Mouse (Mus musculus) T-helper 17 cell (primary cell): ENCODE measurements at regions not wholly inside any gene's neighbourhood (a gene's known extent, or its start where the extent isn't known, plus 50 kb on each side); places are given as distances from the start of the nearest gene placed in this dataset.

Experiments used
- in situ Hi-C, 2 experiments: fragments of 300-600 bp; cut with MboI, MseI; formaldehyde crosslinking; loops; 1 replicate in 1 of 2; 2 replicates in 1 of 2; pipeline ENCODE4 v1.15.1; 2025; ENCODE audit warnings: high pct_unique_total_duplicates in 2 of 2

GRCm38 (mm10) chr1:57174289-57174890 is 195.9 kb upstream of the Satb2 start:
- in situ Hi-C loops, result no loop called here

- in situ Hi-C loops, result no loop called here
These were observed 188.6 kb upstream of the 1700066M21Rik start for GRCm38 (mm10) chr1:57188796-57189319.

- in situ Hi-C loops, result loop anchor here in 1 of 2 experiments (25.0 kb wide), 1 partner anchor 1239 kb away; no protein-coding TSS in a partner anchor
These were observed 176.1 kb upstream of the 1700066M21Rik start for GRCm38 (mm10) chr1:57201274-57201673.

- in situ Hi-C loops, result loop anchor here in 1 of 2 experiments (25.0 kb wide), 1 partner anchor 1242 kb away; no protein-coding TSS in a partner anchor
These were observed 173.1 kb upstream of the 1700066M21Rik start for GRCm38 (mm10) chr1:57204331-57204730.

- in situ Hi-C loops, result loop anchor here (5.0 to 25.0 kb wide), 2 partner anchors 1243 to 1313 kb away; no protein-coding TSS in a partner anchor
These were observed 172.0 kb upstream of the 1700066M21Rik start for GRCm38 (mm10) chr1:57205198-57205987.

GRCm38 (mm10) chr1:57206496-57206895 is 170.9 kb upstream of the 1700066M21Rik start:
- in situ Hi-C loops, result loop anchor here (5.0 to 25.0 kb wide), 2 partner anchors 1244 to 1314 kb away; no protein-coding TSS in a partner anchor

- in situ Hi-C loops, result loop anchor here (5.0 to 25.0 kb wide), 2 partner anchors 1245 to 1315 kb away; no protein-coding TSS in a partner anchor
These were observed 170.5 kb upstream of the 1700066M21Rik start for GRCm38 (mm10) chr1:57206944-57207343.

- in situ Hi-C loops, result loop anchor here (5.0 to 25.0 kb wide), 2 partner anchors 1246 to 1316 kb away; no protein-coding TSS in a partner anchor
These were observed 169.0 kb upstream of the 1700066M21Rik start for GRCm38 (mm10) chr1:57208415-57208814.

- in situ Hi-C loops, result loop anchor here (5.0 to 25.0 kb wide), 2 partner anchors 1247 to 1317 kb away; no protein-coding TSS in a partner anchor
These were observed 168.1 kb upstream of the 1700066M21Rik start for GRCm38 (mm10) chr1:57209281-57209680.

GRCm38 (mm10) chr1:57211046-57211445 is 166.4 kb upstream of the 1700066M21Rik start:
- in situ Hi-C loops, result loop anchor here in 1 of 2 experiments (5.0 to 25.0 kb wide), 2 partner anchors 1249 to 1329 kb away; no protein-coding TSS in a partner anchor

GRCm38 (mm10) chr1:57213428-57213874 is 164.0 kb upstream of the 1700066M21Rik start:
- in situ Hi-C loops, result loop anchor here in 1 of 2 experiments (5.0 to 25.0 kb wide), 2 partner anchors 1251 to 1331 kb away; no protein-coding TSS in a partner anchor

- in situ Hi-C loops, result loop anchor here in 1 of 2 experiments (5.0 to 25.0 kb wide), 2 partner anchors 1252 to 1332 kb away; no protein-coding TSS in a partner anchor
These were observed 163.2 kb upstream of the 1700066M21Rik start for GRCm38 (mm10) chr1:57214266-57214665.

GRCm38 (mm10) chr1:57217656-57218055 is 159.8 kb upstream of the 1700066M21Rik start:
- in situ Hi-C loops, result loop anchor here in 1 of 2 experiments (25.0 kb wide), 1 partner anchor 1255 kb away; no protein-coding TSS in a partner anchor

- in situ Hi-C loops, result loop anchor here in 1 of 2 experiments (25.0 kb wide), 1 partner anchor 1256 kb away; no protein-coding TSS in a partner anchor
These were observed 159.3 kb upstream of the 1700066M21Rik start for GRCm38 (mm10) chr1:57218127-57218526.

- in situ Hi-C loops, result loop anchor here in 1 of 2 experiments (25.0 kb wide), 1 partner anchor 1256 kb away; no protein-coding TSS in a partner anchor
These were observed 158.8 kb upstream of the 1700066M21Rik start for GRCm38 (mm10) chr1:57218616-57219015.

- in situ Hi-C loops, result loop anchor here in 1 of 2 experiments (25.0 kb wide), 1 partner anchor 1262 kb away; no protein-coding TSS in a partner anchor
These were observed 152.9 kb upstream of the 1700066M21Rik start for GRCm38 (mm10) chr1:57224425-57225104.

- in situ Hi-C loops, result no loop called here
These were observed 133.6 kb upstream of the 1700066M21Rik start for GRCm38 (mm10) chr1:57243607-57244408.

GRCm38 (mm10) chr1:57259626-57260025 is 117.8 kb upstream of the 1700066M21Rik start:
- in situ Hi-C loops, result no loop called here

- in situ Hi-C loops, result no loop called here
These were observed 112.2 kb upstream of the 1700066M21Rik start for GRCm38 (mm10) chr1:57265012-57265760.
